Mouse (Mus musculus): ENCODE results near the gene Sec16a. TPM values are rescaled to one million over a fixed set of nuclear protein-coding genes. Genes with fewer than 3 reads are reported as not detected.
A peak's percentile ranks its signal among the peaks of the same experiment; 100 is the strongest.

The Sec16a gene
- polyA plus RNA-seq, 1 experiment from 2014 or later = 36.3 TPM

DNA sequence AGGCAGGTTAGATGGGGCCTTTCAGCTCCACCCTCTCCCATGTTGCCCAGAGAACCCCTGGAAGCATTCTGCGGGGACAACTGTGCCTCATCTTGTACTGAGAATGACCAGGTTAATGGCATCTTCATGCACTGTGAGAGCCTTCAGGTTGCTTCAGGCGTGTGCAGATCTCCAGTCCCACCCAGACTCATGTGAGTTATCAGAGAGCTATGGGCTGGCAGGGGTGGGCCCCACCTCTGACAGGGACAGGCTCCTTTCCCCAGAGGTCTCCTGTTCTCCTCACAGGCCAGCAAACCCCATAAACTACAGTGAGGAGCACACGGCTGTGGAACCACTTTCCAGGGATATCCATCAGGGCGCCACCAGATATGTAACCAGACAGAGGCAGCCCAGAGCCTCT lies 44.0 kb downstream of the Sec16a start:
- Histone ChIP-seq H3K4me2 (ENCODE audit: low read depth, severe bottlenecking) (no peak overlapping the region), H3K9me3 (ENCODE audit: control insufficient read depth, low read length) (no peaks in the 10 kb centered on the region), H3K27me3 (ENCODE audit: control insufficient read depth, insufficient read depth, low read length) (no peaks in the 10 kb centered on the region), H3K4me1 (ENCODE audit: control insufficient read depth, insufficient read depth, low read length) (no peaks in the 10 kb centered on the region), H3K36me3 (ENCODE audit: control insufficient read depth, insufficient read depth, low read length) (peaks cover 37% of the 10 kb centered on the region), H3K27ac (replicated peaks; ENCODE audit: low read depth, low read length) (no peak overlapping the region), H3K9ac (ENCODE audit: low read length) (no peak overlapping the region), H3K4me3 (ENCODE audit: low read depth, low read length) (no peak overlapping the region)
- ATAC-seq (ENCODE audit: insufficient number of reproducible peaks, low FRiP score, low TSS enrichment, low read depth) (no peak), DNase-seq (ENCODE audit: low spot score) (no peak)
- 98% methylated on average over 4 of the region's 4 CpGs for WGBS

DNA sequence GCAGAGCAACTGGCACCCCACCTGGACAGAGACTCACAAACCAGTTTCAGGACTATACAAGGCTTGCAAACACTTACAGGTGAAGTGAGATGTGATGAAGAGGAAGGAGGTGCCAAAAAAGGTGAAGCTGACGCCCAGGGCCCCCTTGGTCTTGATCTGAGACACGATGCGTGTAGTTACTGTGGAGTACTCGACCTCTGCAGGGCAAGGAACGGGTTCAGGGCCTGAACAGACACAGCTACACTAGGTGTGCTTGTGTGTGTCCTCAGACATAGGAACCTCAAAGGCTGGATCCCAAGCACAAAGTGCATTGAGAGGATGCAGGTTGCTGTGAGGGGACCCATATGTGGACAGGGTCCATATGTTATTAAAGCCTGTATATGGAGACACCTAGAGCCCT lies 44.7 kb downstream of the Sec16a start:
- no peaks in the 10 kb centered on the region for H3K27me3 ChIP-seq (ENCODE audit: control insufficient read depth, insufficient read depth, low read length)
- H3K36me3 ChIP-seq (ENCODE audit: control insufficient read depth, insufficient read depth, low read length) = peaks cover 41% of the 10 kb centered on the region
- H3K27ac ChIP-seq (replicated peaks; ENCODE audit: low read depth, low read length) = no peak overlapping the region
- WGBS = 89% methylated on average over 5 of the region's 5 CpGs
- no peak overlapping the region for H3K4me3 ChIP-seq (ENCODE audit: low read depth, low read length)
- ATAC-seq (ENCODE audit: insufficient number of reproducible peaks, low FRiP score, low TSS enrichment, low read depth) (no peak), DNase-seq (ENCODE audit: low spot score) (no peak)
- no peaks in the 10 kb centered on the region for H3K9me3 ChIP-seq (ENCODE audit: control insufficient read depth, low read length)
- no peak overlapping the region for H3K4me2 ChIP-seq (ENCODE audit: low read depth, severe bottlenecking)
- no peaks in the 10 kb centered on the region for H3K4me1 ChIP-seq (ENCODE audit: control insufficient read depth, insufficient read depth, low read length)
- no peak overlapping the region for H3K9ac ChIP-seq (ENCODE audit: low read length)

DNA sequence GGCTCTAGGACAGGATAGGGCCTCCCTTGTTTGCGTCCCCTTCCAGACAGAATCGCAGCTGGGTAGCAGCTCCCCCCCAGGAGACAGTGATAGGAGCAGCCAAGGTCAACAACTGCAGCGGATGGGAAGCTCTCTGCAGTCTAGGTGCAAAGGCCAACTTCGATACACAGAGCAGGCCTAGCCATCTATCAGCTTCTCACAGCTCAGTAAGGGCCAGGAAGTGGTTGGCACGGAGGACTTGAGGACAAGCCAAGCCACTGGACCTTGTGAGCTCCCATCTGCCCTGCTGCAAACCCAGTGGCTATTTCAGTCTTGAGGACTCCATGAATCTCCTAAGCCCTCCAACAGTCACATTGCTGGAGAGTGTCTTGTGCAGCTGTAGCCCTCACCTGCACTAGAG lies 45.4 kb downstream of the Sec16a start:
- Histone ChIP-seq H3K9ac (ENCODE audit: low read length) (no peak overlapping the region), H3K27ac (replicated peaks; ENCODE audit: low read depth, low read length) (no peak overlapping the region), H3K4me3 (ENCODE audit: low read depth, low read length) (no peak overlapping the region), H3K27me3 (ENCODE audit: control insufficient read depth, insufficient read depth, low read length) (no peaks in the 10 kb centered on the region), H3K36me3 (ENCODE audit: control insufficient read depth, insufficient read depth, low read length) (peaks cover 48% of the 10 kb centered on the region), H3K4me2 (ENCODE audit: low read depth, severe bottlenecking) (no peak overlapping the region), H3K4me1 (ENCODE audit: control insufficient read depth, insufficient read depth, low read length) (no peaks in the 10 kb centered on the region), H3K9me3 (ENCODE audit: control insufficient read depth, low read length) (no peaks in the 10 kb centered on the region)
- ATAC-seq (ENCODE audit: insufficient number of reproducible peaks, low FRiP score, low TSS enrichment, low read depth) (no peak), DNase-seq (ENCODE audit: low spot score) (no peak)
- 96% methylated on average over 5 of the region's 5 CpGs for WGBS

GRCm38 (mm10) chr2:26398978-26399377 lies 46.0 kb downstream of the Sec16a start:
- Histone ChIP-seq H3K9ac (ENCODE audit: low read length) (no peak overlapping the region), H3K4me3 (ENCODE audit: low read depth, low read length) (no peak overlapping the region), H3K9me3 (ENCODE audit: control insufficient read depth, low read length) (no peaks in the 10 kb centered on the region), H3K4me2 (ENCODE audit: low read depth, severe bottlenecking) (no peak overlapping the region), H3K27ac (replicated peaks; ENCODE audit: low read depth, low read length) (no peak overlapping the region), H3K4me1 (ENCODE audit: control insufficient read depth, insufficient read depth, low read length) (no peaks in the 10 kb centered on the region), H3K27me3 (ENCODE audit: control insufficient read depth, insufficient read depth, low read length) (no peaks in the 10 kb centered on the region), H3K36me3 (ENCODE audit: control insufficient read depth, insufficient read depth, low read length) (peaks cover 52% of the 10 kb centered on the region)
- no peak for DNase-seq (ENCODE audit: low spot score)
- 90% methylated on average over 8 of the region's 8 CpGs for WGBS
- no peak for ATAC-seq (ENCODE audit: insufficient number of reproducible peaks, low FRiP score, low TSS enrichment, low read depth)

- Histone ChIP-seq H3K9ac (ENCODE audit: low read length) (no peak overlapping the region), H3K4me1 (ENCODE audit: control insufficient read depth, insufficient read depth, low read length) (peaks cover 2% of the 10 kb centered on the region; the same call in 1 of the 2 replicates), H3K4me3 (ENCODE audit: low read depth, low read length) (no peak overlapping the region), H3K27ac (replicated peaks; ENCODE audit: low read depth, low read length) (no peak overlapping the region), H3K4me2 (ENCODE audit: low read depth, severe bottlenecking) (no peak overlapping the region), H3K9me3 (ENCODE audit: control insufficient read depth, low read length) (no peaks in the 10 kb centered on the region), H3K36me3 (ENCODE audit: control insufficient read depth, insufficient read depth, low read length) (peaks cover 46% of the 10 kb centered on the region), H3K27me3 (ENCODE audit: control insufficient read depth, insufficient read depth, low read length) (no peaks in the 10 kb centered on the region)
- no peak for DNase-seq (ENCODE audit: low spot score)
- 90% methylated on average over 6 of the region's 6 CpGs for WGBS
- ATAC-seq (ENCODE audit: insufficient number of reproducible peaks, low FRiP score, low TSS enrichment, low read depth) = no peak
Measured at GRCm38 (mm10) chr2:26391617-26392016, 53.4 kb downstream of the Sec16a start.

GRCm38 (mm10) chr2:26390954-26391353 lies 54.1 kb downstream of the Sec16a start:
- Histone ChIP-seq H3K36me3 (ENCODE audit: control insufficient read depth, insufficient read depth, low read length) (peaks cover 45% of the 10 kb centered on the region), H3K9ac (ENCODE audit: low read length) (no peak overlapping the region), H3K27me3 (ENCODE audit: control insufficient read depth, insufficient read depth, low read length) (no peaks in the 10 kb centered on the region), H3K4me1 (ENCODE audit: control insufficient read depth, insufficient read depth, low read length) (peaks cover 2% of the 10 kb centered on the region; the same call in 1 of the 2 replicates), H3K9me3 (ENCODE audit: control insufficient read depth, low read length) (no peaks in the 10 kb centered on the region), H3K4me3 (ENCODE audit: low read depth, low read length) (no peak overlapping the region; the same call in 1 of the 2 replicates), H3K27ac (replicated peaks; ENCODE audit: low read depth, low read length) (no peak overlapping the region), H3K4me2 (ENCODE audit: low read depth, severe bottlenecking) (no peak overlapping the region)
- 82% methylated on average over 3 of the region's 3 CpGs for WGBS
- DNase-seq (ENCODE audit: low spot score) (no peak), ATAC-seq (ENCODE audit: insufficient number of reproducible peaks, low FRiP score, low TSS enrichment, low read depth) (no peak)

GRCm38 (mm10) chr2:26389154-26389690 lies 55.8 kb downstream of the Sec16a start, which contains the start of the genes Entr1 and Pmpca:
Gene Entr1 (minus strand): TSS chr2:26389316.
Gene Pmpca (plus strand): TSS chr2:26389339.
- Histone ChIP-seq H3K27me3 (ENCODE audit: control insufficient read depth, insufficient read depth, low read length) (no peaks in the 10 kb centered on the region), H3K4me1 (ENCODE audit: control insufficient read depth, insufficient read depth, low read length) (peaks cover 2% of the 10 kb centered on the region; the same call in 1 of the 2 replicates), H3K36me3 (ENCODE audit: control insufficient read depth, insufficient read depth, low read length) (peaks cover 39% of the 10 kb centered on the region), H3K9me3 (ENCODE audit: control insufficient read depth, low read length) (no peaks in the 10 kb centered on the region), H3K4me2 (ENCODE audit: low read depth, severe bottlenecking) (peak within 1 kb of the TSS; percentile 94), H3K27ac (replicated peaks; ENCODE audit: low read depth, low read length) (peak within 1 kb of the TSS; percentile 55; the same call in 1 of the 2 replicates), H3K9ac (ENCODE audit: low read length) (peak within 1 kb of the TSS; percentile 91), H3K4me3 (ENCODE audit: low read depth, low read length) (peak within 1 kb of the TSS; percentile 86)
- DNase-seq (ENCODE audit: low spot score) (peak; percentile 86), ATAC-seq (ENCODE audit: insufficient number of reproducible peaks, low FRiP score, low TSS enrichment, low read depth) (peak; percentile 87)
- under 1% methylated on average over 60 of the region's 60 CpGs for WGBS

GRCm38 (mm10) chr2:26388682-26389153 lies 56.3 kb downstream of the Sec16a start:
- peak overlapping the region; percentile 55; the same call in 1 of the 2 replicates for H3K27ac ChIP-seq (replicated peaks; ENCODE audit: low read depth, low read length)
- no peaks in the 10 kb centered on the region for H3K27me3 ChIP-seq (ENCODE audit: control insufficient read depth, insufficient read depth, low read length)
- no peak for DNase-seq (ENCODE audit: low spot score)
- no peaks in the 10 kb centered on the region for H3K9me3 ChIP-seq (ENCODE audit: control insufficient read depth, low read length)
- peak overlapping the region; percentile 86 for H3K4me3 ChIP-seq (ENCODE audit: low read depth, low read length)
- H3K9ac ChIP-seq (ENCODE audit: low read length) = peak overlapping the region; percentile 91
- peaks cover 40% of the 10 kb centered on the region for H3K36me3 ChIP-seq (ENCODE audit: control insufficient read depth, insufficient read depth, low read length)
- under 1% methylated on average over 43 of the region's 45 CpGs for WGBS
- peaks cover 2% of the 10 kb centered on the region; the same call in 1 of the 2 replicates for H3K4me1 ChIP-seq (ENCODE audit: control insufficient read depth, insufficient read depth, low read length)
- H3K4me2 ChIP-seq (ENCODE audit: low read depth, severe bottlenecking) = peak overlapping the region; percentile 94
- ATAC-seq (ENCODE audit: insufficient number of reproducible peaks, low FRiP score, low TSS enrichment, low read depth) = peak; percentile 15

All from limb, embryonic 11.5 days (tissue).